Mouse (Mus musculus) kidney, embryonic 15.5 days (tissue): ENCODE measurements around the gene Cntln. TPM values are rescaled to one million over a fixed set of nuclear protein-coding genes. Genes with fewer than 3 reads are reported as not detected.

Experiments used
- ATAC-seq: fragments of 200-750 bp; cut with Nextera tagmentation; replicated peaks from 2 replicates; pipeline ENCODE4 v1.8.0; 2017; ENCODE audit warnings: moderate TSS enrichment; ENCODE audit not compliant: low FRiP score
- H3K27ac ChIP-seq: fragments of 300-500 bp; sonication (generic); 2 replicates; pipeline ENCODE4 v1.5.1; 2015; ENCODE audit warnings: mild to moderate bottlenecking, inconsistent platforms
- H3K27me3 ChIP-seq: fragments of 300-500 bp; sonication (generic); 2 replicates; pipeline ENCODE4 v1.6.1; 2015; ENCODE audit warnings: inconsistent platforms
- H3K36me3 ChIP-seq: fragments of 300-500 bp; sonication (generic); 2 replicates; pipeline ENCODE4 v1.6.1; 2015; ENCODE audit warnings: inconsistent platforms
- H3K4me1 ChIP-seq: fragments of 300-500 bp; sonication (generic); 2 replicates; pipeline ENCODE4 v1.6.1; 2015; ENCODE audit warnings: inconsistent platforms
- H3K4me2 ChIP-seq: fragments of 300-500 bp; sonication (generic); 2 replicates; pipeline ENCODE4 v1.6.1; 2015; ENCODE audit warnings: moderate library complexity, mild to moderate bottlenecking, inconsistent platforms
- H3K4me3 ChIP-seq: fragments of 300-500 bp; sonication (generic); replicated peaks from 2 replicates; pipeline ENCODE4 v1.5.1; 2015; ENCODE audit warnings: mild to moderate bottlenecking, inconsistent platforms
- H3K9ac ChIP-seq: fragments of 300-500 bp; sonication (generic); 2 replicates; pipeline ENCODE4 v1.6.1; 2015; ENCODE audit warnings: mild to moderate bottlenecking, inconsistent platforms
- H3K9me3 ChIP-seq: fragments of 300-500 bp; sonication (generic); replicated peaks from 2 replicates; pipeline ENCODE4 v1.6.1; 2016; ENCODE audit warnings: inconsistent platforms
- WGBS: fragments of 180-500 bp; shearing (Covaris S2); methylation state at CpG from one replicate; pipeline ENCODE4 v1.1.7; 2015; ENCODE audit warnings: mixed read lengths; 5-methylcytosine and 5-hydroxymethylcytosine counted together
- polyA plus RNA-seq: library from polyadenylated mRNA; unstranded; fragments of >200 nt; fragmentation: Nextera tagmentation; extraction: Ambion mirVana; gene quantifications from 2 replicates; pipeline ENCODE4 v1.2.1, GENCODE M21; 2015

Gene Cntln
- polyA plus RNA-seq, 1 experiment from 2014 or later: 10.2 TPM

DNA sequence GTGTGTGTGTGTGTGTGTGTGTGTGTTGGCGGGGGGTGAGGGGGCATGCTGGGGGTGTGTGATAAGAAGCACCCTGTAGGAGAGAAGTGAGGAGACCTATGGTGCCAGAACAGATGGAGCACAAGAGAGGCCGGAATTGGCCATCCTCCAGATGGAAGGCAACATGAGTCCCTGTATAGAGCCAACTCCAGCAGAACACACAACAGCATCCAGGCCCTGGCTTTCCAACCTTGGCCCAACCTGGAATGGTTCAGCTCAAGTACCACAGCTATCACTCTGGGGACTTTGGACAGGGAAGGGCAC is 279.2 kb downstream of the Cntln start:
- no peaks in the 10 kb centered on the region for H3K9me3 ChIP-seq
- no peaks in the 10 kb centered on the region for H3K36me3 ChIP-seq
- no peak overlapping the region for H3K4me3 ChIP-seq
- ATAC-seq: no peak
- H3K4me2 ChIP-seq: no peak overlapping the region
- H3K27ac ChIP-seq: no peak overlapping the region
- no peaks in the 10 kb centered on the region; the same call in 1 of the 2 replicates for H3K4me1 ChIP-seq
- WGBS: 93% methylated on average over 2 of the region's 2 CpGs
- H3K27me3 ChIP-seq: no peaks in the 10 kb centered on the region; the same call in 1 of the 2 replicates
- H3K9ac ChIP-seq: no peak overlapping the region

DNA sequence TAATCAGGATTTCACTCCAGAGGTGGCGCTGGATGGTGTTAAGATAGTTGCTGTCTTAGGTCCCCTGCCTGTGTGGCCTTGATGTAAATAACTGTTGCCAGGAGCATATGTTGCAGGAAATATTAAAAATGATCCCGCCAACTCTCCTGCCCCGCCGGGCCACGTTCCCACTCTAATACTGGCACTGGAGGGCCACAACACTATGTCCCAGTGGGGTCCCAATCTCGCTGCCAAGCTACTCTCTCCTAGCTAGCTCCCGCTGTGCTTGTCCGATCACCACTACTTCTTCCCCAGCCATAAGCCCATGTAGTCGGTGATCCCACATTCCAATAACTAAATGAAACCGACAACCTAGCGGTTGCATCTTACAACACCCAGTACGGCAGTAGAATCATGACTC is 283.9 kb downstream of the Cntln start:
- no peaks in the 10 kb centered on the region for H3K9me3 ChIP-seq
- H3K27ac ChIP-seq: no peak overlapping the region
- WGBS: 95% methylated on average over 12 of the region's 12 CpGs
- no peaks in the 10 kb centered on the region for H3K27me3 ChIP-seq
- no peaks in the 10 kb centered on the region for H3K36me3 ChIP-seq
- H3K4me2 ChIP-seq: no peak overlapping the region
- ATAC-seq: no peak
- H3K4me3 ChIP-seq: no peak overlapping the region
- H3K9ac ChIP-seq: no peak overlapping the region
- no peaks in the 10 kb centered on the region; the same call in 1 of the 2 replicates for H3K4me1 ChIP-seq

DNA sequence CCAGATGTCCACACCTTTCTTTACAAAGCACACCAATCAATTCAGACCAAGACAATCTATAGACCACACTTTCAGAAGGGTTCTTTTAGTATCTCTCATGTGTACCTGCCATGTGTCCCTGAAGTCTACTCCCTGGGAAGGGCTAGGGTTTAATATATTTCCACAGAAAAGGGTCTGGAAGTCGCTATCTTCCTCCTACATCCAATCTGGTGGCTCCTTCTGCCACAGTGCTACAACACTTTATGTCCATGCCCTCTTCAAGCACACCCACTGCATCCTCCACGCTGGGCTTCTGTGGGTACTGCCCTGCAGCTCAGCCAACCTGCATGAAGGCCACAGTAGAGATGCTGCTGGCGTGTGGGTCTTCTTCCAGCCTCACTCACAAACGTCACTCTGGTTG is 291.4 kb downstream of the Cntln start:
- no peaks in the 10 kb centered on the region for H3K9me3 ChIP-seq
- no peak for ATAC-seq
- no peaks in the 10 kb centered on the region for H3K4me1 ChIP-seq
- no peak overlapping the region for H3K4me2 ChIP-seq
- H3K27ac ChIP-seq: no peak overlapping the region
- 82% methylated on average over 4 of the region's 4 CpGs for WGBS
- no peak overlapping the region for H3K4me3 ChIP-seq
- no peaks in the 10 kb centered on the region for H3K36me3 ChIP-seq
- H3K27me3 ChIP-seq: no peaks in the 10 kb centered on the region
- H3K9ac ChIP-seq: no peak overlapping the region

DNA sequence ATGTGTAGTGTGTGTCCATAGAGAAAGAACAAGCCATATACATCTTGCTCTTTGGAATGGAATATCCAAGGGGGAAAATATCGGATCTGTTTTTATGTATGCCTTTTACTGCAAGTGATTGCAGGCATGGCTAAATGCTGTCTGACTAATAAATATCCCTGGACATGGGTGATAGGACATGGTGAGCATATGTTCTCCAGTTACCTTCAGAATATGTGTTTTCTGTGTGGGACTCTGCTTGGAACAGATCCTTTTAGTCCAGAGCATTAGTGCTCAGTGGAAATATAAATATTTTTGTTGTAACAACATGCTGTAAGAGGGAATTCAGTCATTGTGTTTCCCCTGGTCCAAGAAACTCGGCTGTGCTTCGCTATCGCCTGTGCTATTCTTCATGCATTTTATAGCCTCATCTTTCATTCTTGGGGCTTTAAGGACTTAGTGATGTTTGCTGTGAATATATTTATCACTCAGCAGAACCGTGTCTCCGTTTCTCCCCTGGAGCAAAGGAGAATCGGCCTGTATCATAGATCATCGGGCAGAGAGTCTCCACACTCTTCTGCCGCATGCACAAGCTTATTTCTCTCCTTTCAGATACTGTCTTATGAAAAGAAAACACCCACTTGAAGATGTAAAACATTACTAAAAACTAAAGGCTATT is 294.4 kb downstream of the Cntln start:
- ATAC-seq: peak; percentile 56; the same call in 1 of the 2 replicates
- Histone ChIP-seq H3K4me1 (no peaks in the 10 kb centered on the region), H3K9me3 (no peaks in the 10 kb centered on the region), H3K36me3 (no peaks in the 10 kb centered on the region), H3K4me3 (no peak overlapping the region), H3K9ac (no peak overlapping the region), H3K27ac (no peak overlapping the region), H3K4me2 (no peak overlapping the region), H3K27me3 (no peaks in the 10 kb centered on the region)
- 29% methylated on average over 9 of the region's 9 CpGs for WGBS

Other genes starting within 250 kb of the Cntln start
- gene Bnc2, start 209.0 kb upstream of the Cntln start, polyA plus RNA-seq: 9.7 and 11.1 TPM in 2 replicates